In the genomic region with DNA sequence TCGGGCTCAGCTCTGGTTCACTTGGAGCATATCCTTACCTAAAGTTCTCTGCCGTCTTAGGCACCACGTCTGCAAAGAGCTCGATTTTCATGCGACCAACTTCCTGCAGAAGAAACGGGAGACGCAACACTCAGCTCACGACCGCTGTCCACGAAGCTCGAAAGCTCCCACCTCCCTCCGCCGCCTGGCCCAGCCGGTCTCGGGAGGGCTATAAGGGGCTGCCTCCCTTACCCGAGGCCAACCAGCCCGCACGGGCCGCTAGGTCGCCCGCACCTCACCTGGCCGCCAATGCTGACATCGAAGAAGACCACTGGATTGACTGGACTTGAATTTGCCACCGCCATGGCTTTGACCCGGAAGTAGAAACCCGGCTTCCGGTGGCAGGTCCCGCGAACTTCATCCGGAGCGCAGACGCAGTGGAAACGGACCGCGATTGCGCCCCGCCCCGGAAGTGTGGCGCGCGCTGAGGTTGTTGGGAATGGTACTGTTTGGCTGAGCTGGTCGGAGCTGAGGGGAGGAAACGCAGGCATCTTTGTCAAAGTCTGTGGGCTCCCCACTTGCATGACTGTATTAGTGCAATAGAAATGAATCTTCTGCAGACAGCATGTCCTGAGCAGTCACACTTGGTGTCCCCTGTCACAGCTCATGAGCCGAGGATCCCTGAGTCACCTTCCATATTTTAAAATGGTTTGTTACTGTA, we compare ENCODE assay signal across 8 mouse cellular contexts. TPM values are rescaled to one million over a fixed set of nuclear protein-coding genes. Genes with fewer than 3 reads are reported as not detected.
DNase-seq lines count a peak whose midpoint lies in the region; ATAC-seq lines count a peak whose summit lies in the region.

Gene Ppih (minus strand): TSS at position 416 of the 700 bp plus-strand sequence.

- peak within 1 kb of the TSS; percentile 76 for H3K4me3 ChIP-seq in lung, embryonic 16.5 days (ENCODE audit: low read length)

- DNase-seq in MEL-GATA-1-ER (ENCODE audit: extremely low read depth, low read depth), result peak; percentile 78
- peak; percentile 96 for DNase-seq in cerebellum, adult 8-10 months
- DNase-seq in forelimb bud, embryonic 11.5 days (ENCODE audit: low read depth, low spot score), result peak; percentile 92
- peak; percentile 91 for DNase-seq in layer of hippocampus, adult 9-10 months (ENCODE audit: low spot score)
- peak; percentile 89 for DNase-seq in ovary, postnatal 10 days (ENCODE audit: low spot score)
- DNase-seq in thymus, postnatal 10 days (ENCODE audit: low spot score in 2 of 2), result peak; percentile 93 to 96

- no peaks in the 10 kb centered on the region for H3K27me3 ChIP-seq in lung, embryonic 16.5 days (ENCODE audit: control insufficient read depth, insufficient read depth, low read depth, low read length)

- peak within 1 kb of the TSS; percentile 94 for H3K4me2 ChIP-seq in lung, embryonic 16.5 days (ENCODE audit: low read depth, low read length)

- no peaks in the 10 kb centered on the region for H3K9me3 ChIP-seq in lung, embryonic 16.5 days (ENCODE audit: control insufficient read depth, low read length)

- under 1% methylated on average over 44 of the region's 44 CpGs for WGBS in lung, embryonic 16.5 days

- H3K36me3 ChIP-seq in lung, embryonic 16.5 days (ENCODE audit: control insufficient read depth, insufficient read depth, low read length), result peaks cover 14% of the 10 kb centered on the region

- peak within 1 kb of the TSS; percentile 84 for H3K27ac ChIP-seq in lung, embryonic 16.5 days (ENCODE audit: low read length)

- H3K9ac ChIP-seq in lung, embryonic 16.5 days (ENCODE audit: low read length), result peak within 1 kb of the TSS; percentile 78

- ATAC-seq in hematopoietic stem cell, adult 5-6 weeks (replicated peaks in 1 of 2; ENCODE audit: insufficient read depth in 1 of 2, low FRiP score in 2 of 2, low TSS enrichment in 1 of 2, low read depth in 1 of 2, poor library complexity in 2 of 2, severe bottlenecking in 2 of 2), result peak; percentile 96 to 99
- ATAC-seq in lung, embryonic 16.5 days (ENCODE audit: low read depth), result peak; percentile 99

- peaks cover 14% of the 10 kb centered on the region for H3K4me1 ChIP-seq in lung, embryonic 16.5 days (replicated peaks; ENCODE audit: control insufficient read depth, insufficient read depth, low read length)

RNA-seq across cellular contexts. Expression of gene Ppih, which starts in this region (rescaled TPM):
- 75.5 and 80.9 TPM in 2 replicates for total RNA-seq in hematopoietic stem cell, adult 5-6 weeks (2017)
- 86.8 and 91.9 TPM in 2 replicates for polyA plus RNA-seq in lung, embryonic 16.5 days (2015; fragmentation: Nextera tagmentation; extraction: Ambion mirVana)

Comparison
In these comparisons a context has a peak if more than half of its experiments do, and no peak if none do; other contexts are left out.
1. Peak in every context shown above with its lines: DNase-seq, ATAC-seq, H3K4me3 ChIP-seq and H3K27ac ChIP-seq.